Mouse (Mus musculus): ENCODE data around the gene Tmem54.

- TF ChIP-seq CTCF (IDR thresholded peaks at IDR 0.05; ENCODE audit: low read depth, low read length) (no peak), POLR2AphosphoS5 (IDR thresholded peaks at IDR 0.05; ENCODE audit: insufficient replicate concordance, low read depth, low read length) (no peak)
Observed at GRCm38 (mm10) chr4:129067638-129068415, 37.5 kb upstream of the Tmem54 start.

Measured in G1E (cell line).